Mouse (Mus musculus) liver, embryonic 15.5 days (tissue): Measurements from ENCODE around the gene Insr. TPM values are rescaled to one million over a fixed set of nuclear protein-coding genes. Genes with fewer than 3 reads are reported as not detected.
"Not testable (repeated sequence)": the region's sequence is repeated elsewhere in the genome, so short reads cannot be mapped to it uniquely, and the experiment has no call there.

Experiments used
- ATAC-seq: fragments of 200-750 bp; cut with Nextera tagmentation; 2 replicates; pipeline ENCODE4 v1.8.0; 2017; ENCODE audit warnings: moderate number of reproducible peaks, mild to moderate bottlenecking, moderate library complexity; ENCODE audit not compliant: insufficient read depth
- H3K27ac ChIP-seq: fragments of 300-500 bp; sonication (generic); replicated peaks from 2 replicates; pipeline ENCODE4 v1.5.1; 2015; ENCODE audit warnings: mild to moderate bottlenecking, inconsistent platforms
- H3K27me3 ChIP-seq: fragments of 300-500 bp; sonication (generic); 2 replicates; pipeline ENCODE4 v1.6.1; 2015; ENCODE audit warnings: mild to moderate bottlenecking, inconsistent platforms
- H3K36me3 ChIP-seq: fragments of 300-500 bp; sonication (generic); replicated peaks from 2 replicates; pipeline ENCODE4 v1.6.1; 2015; ENCODE audit warnings: moderate library complexity, mild to moderate bottlenecking, inconsistent platforms
- H3K4me1 ChIP-seq: fragments of 300-500 bp; sonication (generic); replicated peaks from 2 replicates; pipeline ENCODE4 v1.6.1; 2015; ENCODE audit warnings: inconsistent platforms
- H3K4me2 ChIP-seq: fragments of 300-500 bp; sonication (generic); 2 replicates; pipeline ENCODE4 v1.6.1; 2015; ENCODE audit warnings: moderate library complexity, mild to moderate bottlenecking, inconsistent platforms
- H3K4me3 ChIP-seq: fragments of 300-500 bp; sonication (generic); replicated peaks from 2 replicates; pipeline ENCODE4 v1.5.1; 2015; ENCODE audit warnings: mild to moderate bottlenecking, inconsistent platforms
- H3K9ac ChIP-seq: fragments of 300-500 bp; sonication (generic); 2 replicates; pipeline ENCODE4 v1.6.1; 2015; ENCODE audit warnings: moderate library complexity, mild to moderate bottlenecking, inconsistent platforms
- H3K9me3 ChIP-seq: fragments of 300-500 bp; sonication (generic); replicated peaks from 2 replicates; pipeline ENCODE4 v1.6.1; 2016; ENCODE audit warnings: inconsistent platforms
- WGBS: fragments of 180-500 bp; shearing (Covaris S2); methylation state at CpG from one replicate; pipeline ENCODE4 v1.1.7; 2015; ENCODE audit warnings: mixed read lengths; ENCODE audit not compliant: insufficient replicate concordance; 5-methylcytosine and 5-hydroxymethylcytosine counted together
- polyA plus RNA-seq: library from polyadenylated mRNA; unstranded; fragments of >200 nt; fragmentation: Nextera tagmentation; extraction: Ambion mirVana; gene quantifications from 2 replicates; pipeline ENCODE4 v1.2.1, GENCODE M21; 2015

Gene Insr
- polyA plus RNA-seq, result 20.5 and 25.7 TPM in 2 replicates

- ATAC-seq, result peak; percentile 97
- H3K27me3 ChIP-seq, result no peaks in the 10 kb centered on the region
Measured at GRCm38 (mm10) chr8:3278934-3279720, at the start of gene Insr. TSS of gene Insr (minus strand) at chr8:3279617.

GRCm38 (mm10) chr8:3327538-3328245, 48.3 kb upstream of the Insr start:
- no peak overlapping the region for H3K4me2 ChIP-seq
- no peaks in the 10 kb centered on the region for H3K27me3 ChIP-seq
- ATAC-seq, result 0 out of 2 replicates have a peak, but pooled peaks have one; percentile 25
- H3K36me3 ChIP-seq, result no peaks in the 10 kb centered on the region
- no peak overlapping the region for H3K4me3 ChIP-seq
- no peak overlapping the region for H3K9ac ChIP-seq
- H3K4me1 ChIP-seq, result no peaks in the 10 kb centered on the region; the same call in 1 of the 2 replicates
- 25% methylated on average over 8 of the region's 8 CpGs for WGBS
- no peaks in the 10 kb centered on the region for H3K9me3 ChIP-seq
- H3K27ac ChIP-seq, result no peak overlapping the region

More at GRCm38 (mm10) chr8:3278934-3279720, at the start of gene Insr:
- Histone ChIP-seq H3K4me2 (peak within 1 kb of the TSS; percentile 82), H3K9me3 (no peaks in the 10 kb centered on the region), H3K36me3 (no peaks in the 10 kb centered on the region), H3K4me3 (peak within 1 kb of the TSS; percentile 80), H3K4me1 (peaks cover 54% of the 10 kb centered on the region), H3K9ac (peak within 1 kb of the TSS; percentile 86), H3K27ac (peak within 1 kb of the TSS; percentile 77)
- WGBS, result under 1% methylated on average over 56 of the region's 61 CpGs

- no peak overlapping the region for H3K4me2 ChIP-seq
- whole genome bisulfite sequencing, result 28% methylated on average over 1 of the region's 1 CpGs
- no peak for ATAC-seq
- no peak overlapping the region for H3K27ac ChIP-seq
- no peaks in the 10 kb centered on the region for H3K36me3 ChIP-seq
- no peaks in the 10 kb centered on the region for H3K9me3 ChIP-seq
- H3K4me3 ChIP-seq, result no peak overlapping the region
- no peaks in the 10 kb centered on the region for H3K27me3 ChIP-seq
- H3K9ac ChIP-seq, result no peak overlapping the region
- no peaks in the 10 kb centered on the region; the same call in 1 of the 2 replicates for H3K4me1 ChIP-seq
Measured at GRCm38 (mm10) chr8:3327056-3327455, 47.6 kb upstream of the Insr start.

GRCm38 (mm10) chr8:3324253-3324652, 44.8 kb upstream of the Insr start:
- WGBS, result 37% methylated on average over 2 of the region's 2 CpGs
- Histone ChIP-seq H3K9me3 (no peaks in the 10 kb centered on the region), H3K36me3 (no peaks in the 10 kb centered on the region), H3K4me2 (no peak overlapping the region), H3K9ac (no peak overlapping the region), H3K4me1 (no peaks in the 10 kb centered on the region; the same call in 1 of the 2 replicates), H3K27me3 (no peaks in the 10 kb centered on the region), H3K27ac (no peak overlapping the region), H3K4me3 (no peak overlapping the region)
- ATAC-seq, result no peak

- H3K4me1 ChIP-seq, H3K4me3 ChIP-seq, H3K27me3 ChIP-seq, H3K36me3 ChIP-seq, H3K27ac ChIP-seq, ATAC-seq, H3K4me2 ChIP-seq, H3K9ac ChIP-seq, H3K9me3 ChIP-seq: not testable (repeated sequence)
- 89% methylated on average over 10 of the region's 11 CpGs for WGBS
Measured at GRCm38 (mm10) chr8:3319267-3319666, 39.9 kb upstream of the Insr start.

GRCm38 (mm10) chr8:3316585-3316984, 37.2 kb upstream of the Insr start:
- H3K4me1 ChIP-seq, result no peaks in the 10 kb centered on the region
- no peak overlapping the region for H3K4me3 ChIP-seq
- no peaks in the 10 kb centered on the region for H3K9me3 ChIP-seq
- H3K27ac ChIP-seq, result no peak overlapping the region
- no peak overlapping the region for H3K9ac ChIP-seq
- ATAC-seq, result no peak
- no peaks in the 10 kb centered on the region for H3K27me3 ChIP-seq
- H3K36me3 ChIP-seq, result no peaks in the 10 kb centered on the region
- no peak overlapping the region for H3K4me2 ChIP-seq
- WGBS, result 68% methylated on average over 5 of the region's 5 CpGs

- Histone ChIP-seq H3K9me3 (no peaks in the 10 kb centered on the region), H3K4me1 (no peaks in the 10 kb centered on the region), H3K27ac (no peak overlapping the region), H3K9ac (no peak overlapping the region), H3K4me3 (no peak overlapping the region), H3K27me3 (no peaks in the 10 kb centered on the region), H3K4me2 (no peak overlapping the region), H3K36me3 (no peaks in the 10 kb centered on the region)
- 30% methylated on average over 2 of the region's 2 CpGs for WGBS
- ATAC-seq, result no peak
Measured at GRCm38 (mm10) chr8:3314345-3314744, 34.9 kb upstream of the Insr start.

- Histone ChIP-seq H3K4me3 (no peak overlapping the region), H3K9ac (no peak overlapping the region), H3K27ac (no peak overlapping the region), H3K4me2 (no peak overlapping the region), H3K4me1 (no peaks in the 10 kb centered on the region), H3K27me3 (no peaks in the 10 kb centered on the region), H3K9me3 (no peaks in the 10 kb centered on the region), H3K36me3 (no peaks in the 10 kb centered on the region)
- 27% methylated on average over 3 of the region's 3 CpGs for WGBS
- ATAC-seq, result no peak
Measured at GRCm38 (mm10) chr8:3313843-3314242, 34.4 kb upstream of the Insr start.

- not testable (repeated sequence) for H3K4me1 ChIP-seq, H3K27ac ChIP-seq, H3K27me3 ChIP-seq, H3K9me3 ChIP-seq, H3K4me3 ChIP-seq, H3K9ac ChIP-seq, H3K4me2 ChIP-seq, ATAC-seq, H3K36me3 ChIP-seq
- 31% methylated on average over 1 of the region's 1 CpGs for WGBS
Measured at GRCm38 (mm10) chr8:3313417-3313816, 34.0 kb upstream of the Insr start.

- WGBS, result 57% methylated on average over 4 of the region's 4 CpGs
Measured at GRCm38 (mm10) chr8:3311482-3311881, 32.1 kb upstream of the Insr start.

GRCm38 (mm10) chr8:3309636-3310035, 30.2 kb upstream of the Insr start:
- H3K27ac ChIP-seq, result no peak overlapping the region
- 59% methylated on average over 11 of the region's 11 CpGs for WGBS
- H3K4me2 ChIP-seq, result no peak overlapping the region
- no peaks in the 10 kb centered on the region for H3K4me1 ChIP-seq
- no peak for ATAC-seq
- no peak overlapping the region for H3K4me3 ChIP-seq
- H3K9me3 ChIP-seq, result no peaks in the 10 kb centered on the region
- H3K36me3 ChIP-seq, result no peaks in the 10 kb centered on the region
- no peak overlapping the region for H3K9ac ChIP-seq
- no peaks in the 10 kb centered on the region for H3K27me3 ChIP-seq

More at GRCm38 (mm10) chr8:3311482-3311881, 32.1 kb upstream of the Insr start:
- Histone ChIP-seq H3K9me3 (no peaks in the 10 kb centered on the region), H3K27me3 (no peaks in the 10 kb centered on the region), H3K4me2 (no peak overlapping the region), H3K27ac (no peak overlapping the region), H3K4me3 (no peak overlapping the region), H3K9ac (no peak overlapping the region), H3K36me3 (no peaks in the 10 kb centered on the region), H3K4me1 (no peaks in the 10 kb centered on the region)
- ATAC-seq, result no peak
